Mouse (Mus musculus): Measurements from ENCODE around the gene Farp1.

- TF ChIP-seq POLR2A (IDR thresholded peaks at IDR 0.05; ENCODE audit: borderline replicate concordance, insufficient read depth, low read length), result no peak
- TF ChIP-seq CTCF (IDR thresholded peaks at IDR 0.05; ENCODE audit: borderline replicate concordance, insufficient read depth, low read depth, low read length), result no peak
These were observed 274.9 kb downstream of the Farp1 start for GRCm38 (mm10) chr14:121309909-121310308.
